Mouse (Mus musculus): ENCODE data around the gene Cphx1. TPM values are rescaled to one million over a fixed set of nuclear protein-coding genes. Genes with fewer than 3 reads are reported as not detected.
A peak's percentile ranks its signal among the peaks of the same experiment; 100 is the strongest.
"Not testable (repeated sequence)": the region's sequence is repeated elsewhere in the genome, so short reads cannot be mapped to it uniquely, and the experiment has no call there.

Gene Cphx1
- polyA plus RNA-seq (2015; fragmentation: Nextera tagmentation; extraction: Ambion mirVana), result 0.14 TPM in 1 of 2 replicates, not detected in the other

DNA sequence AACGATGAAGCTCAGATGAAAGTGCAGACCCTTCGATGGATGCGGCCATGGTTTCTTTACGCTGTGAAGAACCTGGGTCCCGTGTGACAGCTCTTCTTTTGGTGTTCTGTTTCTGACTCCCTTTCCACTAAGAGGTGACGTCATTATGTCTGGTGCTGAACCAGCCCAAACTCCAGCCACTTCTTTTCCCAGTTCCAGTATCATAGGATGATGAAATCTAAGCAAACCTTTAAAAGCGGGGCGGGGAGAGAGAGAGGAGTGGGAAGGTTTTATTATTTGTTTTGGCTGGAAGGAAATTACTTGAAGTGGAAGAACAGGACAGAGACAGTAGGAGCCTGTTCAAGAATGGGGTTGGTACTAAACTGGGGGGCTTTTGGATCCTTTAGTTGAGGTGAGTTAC lies at the start of gene Cphx1:
Gene Cphx1 (plus strand): TSS at position 301 of the 400 bp plus-strand sequence.
- H3K9me3 ChIP-seq (replicated peaks; ENCODE audit: control insufficient read depth, low read length); H3K4me2 ChIP-seq (ENCODE audit: low read depth, low read length); H3K27ac ChIP-seq (ENCODE audit: low read length); ATAC-seq (ENCODE audit: insufficient read depth, low FRiP score); H3K9ac ChIP-seq (ENCODE audit: low read length); H3K4me1 ChIP-seq (ENCODE audit: control insufficient read depth, insufficient read depth, low read length); H3K36me3 ChIP-seq (ENCODE audit: control insufficient read depth, insufficient read depth, low read length); H3K27me3 ChIP-seq (ENCODE audit: control insufficient read depth, insufficient read depth, low read length); H3K4me3 ChIP-seq (replicated peaks; ENCODE audit: low read length): not testable (repeated sequence)
- no CpG with 5 or more reads among the region's 8 CpGs for WGBS

DNA sequence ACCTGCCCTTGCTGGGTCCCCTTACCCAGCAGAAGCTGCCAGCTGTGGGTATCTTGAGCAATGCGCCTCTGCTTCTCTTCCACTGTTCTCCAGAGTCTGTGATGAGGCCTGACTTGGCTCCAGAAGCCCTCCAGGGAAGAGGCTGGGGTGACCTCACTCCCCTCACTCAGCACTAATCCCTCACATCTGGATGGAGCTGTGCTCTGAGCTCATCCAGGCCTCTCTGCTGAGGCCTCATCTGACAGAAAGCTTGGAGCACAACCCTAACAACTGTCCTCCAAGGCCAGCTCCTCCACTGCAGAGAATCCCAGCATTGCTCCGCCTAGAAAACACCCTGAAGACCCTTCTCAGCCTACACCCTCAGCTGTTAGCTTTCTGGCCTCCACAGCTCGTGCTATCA lies 43.5 kb upstream of the Cphx1 start:
- H3K9me3 ChIP-seq (replicated peaks; ENCODE audit: control insufficient read depth, low read length); H3K36me3 ChIP-seq (ENCODE audit: control insufficient read depth, insufficient read depth, low read length); H3K4me3 ChIP-seq (replicated peaks; ENCODE audit: low read length); H3K27ac ChIP-seq (ENCODE audit: low read length); H3K4me1 ChIP-seq (ENCODE audit: control insufficient read depth, insufficient read depth, low read length); H3K4me2 ChIP-seq (ENCODE audit: low read depth, low read length); H3K27me3 ChIP-seq (ENCODE audit: control insufficient read depth, insufficient read depth, low read length); H3K9ac ChIP-seq (ENCODE audit: low read length): not testable (repeated sequence)
- WGBS, result no CpG with 5 or more reads among the region's 3 CpGs
- peak; percentile 86 for ATAC-seq (ENCODE audit: insufficient read depth, low FRiP score)

DNA sequence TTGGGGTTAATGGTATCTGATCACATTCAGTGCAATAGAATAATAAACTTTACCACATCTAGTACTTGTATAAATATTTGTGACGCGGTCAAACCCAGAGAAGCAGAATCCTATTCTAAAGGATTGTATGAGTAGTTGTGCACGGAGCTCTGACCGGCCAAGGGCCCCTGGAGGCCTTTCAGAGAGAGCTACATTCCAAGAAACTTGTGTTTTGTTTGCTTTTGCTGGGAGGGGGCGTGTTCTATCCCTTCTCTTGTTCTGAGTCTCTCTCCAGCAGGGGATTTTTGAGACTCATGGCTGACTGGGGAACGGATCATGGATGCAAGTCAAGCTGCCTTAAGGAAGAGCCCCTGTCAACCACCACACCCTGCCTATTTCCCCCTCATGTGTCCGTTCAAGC lies 42.4 kb upstream of the Cphx1 start:
- not testable (repeated sequence) for H3K27me3 ChIP-seq (ENCODE audit: control insufficient read depth, insufficient read depth, low read length); H3K27ac ChIP-seq (ENCODE audit: low read length); H3K4me2 ChIP-seq (ENCODE audit: low read depth, low read length); H3K36me3 ChIP-seq (ENCODE audit: control insufficient read depth, insufficient read depth, low read length); H3K4me3 ChIP-seq (replicated peaks; ENCODE audit: low read length); H3K9me3 ChIP-seq (replicated peaks; ENCODE audit: control insufficient read depth, low read length); H3K9ac ChIP-seq (ENCODE audit: low read length); H3K4me1 ChIP-seq (ENCODE audit: control insufficient read depth, insufficient read depth, low read length)
- WGBS, result no CpG with 5 or more reads among the region's 7 CpGs
- peak; percentile 60; the same call in 1 of the 2 replicates for ATAC-seq (ENCODE audit: insufficient read depth, low FRiP score)

DNA sequence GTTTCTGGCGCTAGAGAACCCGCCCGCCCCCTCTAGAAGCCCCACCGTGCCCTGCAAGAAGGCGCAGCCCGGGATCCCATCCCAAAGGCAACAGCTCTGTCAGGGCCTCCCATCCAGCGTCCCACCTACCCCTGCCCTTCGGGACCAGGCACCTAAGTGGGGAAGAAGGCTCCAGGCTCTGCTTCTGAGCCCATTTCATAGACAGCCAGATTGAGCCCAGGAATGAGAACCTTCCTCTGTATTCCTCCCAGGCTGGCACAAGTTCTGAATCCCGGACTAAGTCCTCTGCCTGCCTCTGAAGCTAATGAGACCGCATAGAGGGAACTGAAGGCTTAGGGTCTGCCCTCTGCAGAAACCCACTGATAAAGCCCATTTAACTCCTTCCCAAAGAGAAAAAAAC lies 35.1 kb upstream of the Cphx1 start, which contains the start of gene Plac9a:
Gene Plac9a (minus strand): TSS at position 101 of the 400 bp plus-strand sequence.
- no CpG with 5 or more reads among the region's 10 CpGs for WGBS
- not testable (repeated sequence) for H3K4me3 ChIP-seq (replicated peaks; ENCODE audit: low read length); H3K36me3 ChIP-seq (ENCODE audit: control insufficient read depth, insufficient read depth, low read length); H3K4me2 ChIP-seq (ENCODE audit: low read depth, low read length); H3K9ac ChIP-seq (ENCODE audit: low read length); H3K27me3 ChIP-seq (ENCODE audit: control insufficient read depth, insufficient read depth, low read length); H3K27ac ChIP-seq (ENCODE audit: low read length); H3K4me1 ChIP-seq (ENCODE audit: control insufficient read depth, insufficient read depth, low read length); ATAC-seq (ENCODE audit: insufficient read depth, low FRiP score); H3K9me3 ChIP-seq (replicated peaks; ENCODE audit: control insufficient read depth, low read length)

DNA sequence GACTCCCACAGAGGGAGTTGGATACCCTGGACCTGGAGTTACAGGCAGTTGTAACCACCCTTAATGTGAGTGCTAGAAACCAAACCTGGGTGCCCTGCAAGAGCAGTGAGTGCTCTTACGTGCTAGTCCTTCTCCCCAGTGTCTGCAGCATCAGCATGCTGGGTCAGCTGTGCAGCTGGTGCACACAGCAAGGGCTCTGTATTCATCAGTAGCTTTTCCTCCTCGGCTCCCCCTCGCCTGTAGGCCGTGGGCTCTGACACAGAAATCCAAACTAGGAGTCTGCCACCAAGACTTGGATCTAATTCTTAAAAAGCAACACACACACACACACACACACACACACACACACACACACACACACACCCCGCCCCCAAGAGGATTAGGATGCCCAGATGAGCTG lies 32.9 kb upstream of the Cphx1 start:
- not testable (repeated sequence) for H3K4me2 ChIP-seq (ENCODE audit: low read depth, low read length); H3K4me3 ChIP-seq (replicated peaks; ENCODE audit: low read length); H3K36me3 ChIP-seq (ENCODE audit: control insufficient read depth, insufficient read depth, low read length); H3K9me3 ChIP-seq (replicated peaks; ENCODE audit: control insufficient read depth, low read length); H3K27ac ChIP-seq (ENCODE audit: low read length); H3K9ac ChIP-seq (ENCODE audit: low read length); H3K4me1 ChIP-seq (ENCODE audit: control insufficient read depth, insufficient read depth, low read length); ATAC-seq (ENCODE audit: insufficient read depth, low FRiP score); H3K27me3 ChIP-seq (ENCODE audit: control insufficient read depth, insufficient read depth, low read length)
- 75% methylated on average over 1 of the region's 5 CpGs for WGBS

DNA sequence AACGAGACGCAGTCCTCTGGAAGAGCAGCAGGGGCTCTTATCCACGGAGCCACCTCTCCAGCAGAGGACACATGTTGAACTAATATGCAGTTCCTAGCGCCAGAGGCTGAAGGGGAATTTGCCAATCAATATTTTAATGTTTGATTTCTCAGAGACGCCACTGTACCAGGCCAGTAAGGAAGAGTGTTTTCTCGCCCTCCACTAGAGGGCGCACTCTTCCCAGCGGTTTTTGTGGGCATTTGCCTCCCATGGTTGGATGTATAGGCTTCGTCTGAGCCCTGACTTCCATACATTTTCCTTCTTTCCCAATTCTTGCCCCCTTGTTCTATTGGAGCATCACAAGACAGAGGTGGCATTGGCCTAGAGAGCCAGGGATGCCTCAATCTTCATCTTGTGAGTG lies 30.8 kb upstream of the Cphx1 start:
- not testable (repeated sequence) for H3K36me3 ChIP-seq (ENCODE audit: control insufficient read depth, insufficient read depth, low read length); H3K4me1 ChIP-seq (ENCODE audit: control insufficient read depth, insufficient read depth, low read length); H3K27me3 ChIP-seq (ENCODE audit: control insufficient read depth, insufficient read depth, low read length); H3K4me3 ChIP-seq (replicated peaks; ENCODE audit: low read length); H3K9me3 ChIP-seq (replicated peaks; ENCODE audit: control insufficient read depth, low read length); H3K27ac ChIP-seq (ENCODE audit: low read length); H3K4me2 ChIP-seq (ENCODE audit: low read depth, low read length); ATAC-seq (ENCODE audit: insufficient read depth, low FRiP score); H3K9ac ChIP-seq (ENCODE audit: low read length)
- WGBS, result no CpG with 5 or more reads among the region's 9 CpGs

DNA sequence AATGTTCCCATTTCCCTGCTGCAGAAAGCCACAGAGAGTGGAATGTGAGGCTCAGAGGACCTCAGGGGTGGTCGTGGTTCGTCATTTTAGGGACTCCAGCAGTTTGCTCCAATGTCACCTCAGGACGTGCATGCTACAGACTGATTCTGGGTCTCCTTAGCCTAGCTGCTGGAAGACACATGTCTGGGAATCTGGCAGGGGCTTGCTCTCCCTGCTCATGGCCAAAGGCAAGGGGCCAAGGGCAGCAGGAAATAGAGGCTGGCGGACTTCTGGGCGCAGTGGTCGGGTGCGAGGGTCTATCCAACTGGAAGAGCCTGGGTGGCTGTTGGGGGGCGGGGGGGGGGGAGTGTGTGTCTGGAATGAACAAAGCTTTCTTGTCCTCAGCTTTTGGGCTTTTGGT lies 29.1 kb upstream of the Cphx1 start:
- not testable (repeated sequence) for H3K4me1 ChIP-seq (ENCODE audit: control insufficient read depth, insufficient read depth, low read length); H3K36me3 ChIP-seq (ENCODE audit: control insufficient read depth, insufficient read depth, low read length); ATAC-seq (ENCODE audit: insufficient read depth, low FRiP score); H3K4me3 ChIP-seq (replicated peaks; ENCODE audit: low read length); H3K9ac ChIP-seq (ENCODE audit: low read length); H3K27ac ChIP-seq (ENCODE audit: low read length); H3K4me2 ChIP-seq (ENCODE audit: low read depth, low read length); H3K9me3 ChIP-seq (replicated peaks; ENCODE audit: control insufficient read depth, low read length); H3K27me3 ChIP-seq (ENCODE audit: control insufficient read depth, insufficient read depth, low read length)
- WGBS, result no CpG with 5 or more reads among the region's 8 CpGs

DNA sequence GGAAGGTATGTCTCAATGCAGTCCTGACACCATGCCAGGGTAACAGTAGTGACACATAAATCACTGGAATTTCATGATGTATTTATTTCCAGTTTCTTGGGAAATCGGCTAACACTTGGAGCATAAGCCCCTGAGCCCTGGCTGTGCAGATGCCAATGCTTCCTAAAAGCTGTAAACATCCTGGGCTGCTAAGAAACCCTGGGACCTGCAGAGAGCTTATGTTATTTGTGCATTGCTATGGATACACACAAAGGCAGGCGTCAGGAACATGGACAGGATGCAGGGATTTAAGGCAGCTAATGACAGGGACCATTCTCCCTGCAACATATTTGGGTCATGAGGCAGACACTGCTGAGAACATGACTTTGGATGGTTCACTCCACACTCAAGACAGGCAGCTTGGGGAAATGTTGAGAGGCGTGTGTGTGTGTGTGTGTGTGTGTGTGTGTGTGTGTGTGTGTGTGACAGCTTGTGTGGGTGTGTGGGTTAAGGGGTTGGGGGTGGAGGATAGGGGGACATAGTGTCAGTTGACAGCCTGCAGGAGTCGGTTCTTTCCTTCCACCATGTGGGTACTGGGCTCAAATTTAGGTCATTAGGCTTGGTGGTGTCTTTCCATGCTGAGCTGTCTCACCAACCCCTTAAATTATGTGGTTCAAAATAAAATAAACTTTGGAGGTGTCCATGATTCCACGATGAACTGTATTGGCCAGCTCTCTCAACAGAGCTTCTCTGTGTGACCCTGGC lies 19.5 kb upstream of the Cphx1 start:
- not testable (repeated sequence) for ATAC-seq (ENCODE audit: insufficient read depth, low FRiP score); H3K4me2 ChIP-seq (ENCODE audit: low read depth, low read length); H3K36me3 ChIP-seq (ENCODE audit: control insufficient read depth, insufficient read depth, low read length); H3K9ac ChIP-seq (ENCODE audit: low read length); H3K9me3 ChIP-seq (replicated peaks; ENCODE audit: control insufficient read depth, low read length); H3K4me3 ChIP-seq (replicated peaks; ENCODE audit: low read length); H3K27ac ChIP-seq (ENCODE audit: low read length); H3K27me3 ChIP-seq (ENCODE audit: control insufficient read depth, insufficient read depth, low read length); H3K4me1 ChIP-seq (ENCODE audit: control insufficient read depth, insufficient read depth, low read length)
- WGBS, result no CpG with 5 or more reads among the region's 5 CpGs

DNA sequence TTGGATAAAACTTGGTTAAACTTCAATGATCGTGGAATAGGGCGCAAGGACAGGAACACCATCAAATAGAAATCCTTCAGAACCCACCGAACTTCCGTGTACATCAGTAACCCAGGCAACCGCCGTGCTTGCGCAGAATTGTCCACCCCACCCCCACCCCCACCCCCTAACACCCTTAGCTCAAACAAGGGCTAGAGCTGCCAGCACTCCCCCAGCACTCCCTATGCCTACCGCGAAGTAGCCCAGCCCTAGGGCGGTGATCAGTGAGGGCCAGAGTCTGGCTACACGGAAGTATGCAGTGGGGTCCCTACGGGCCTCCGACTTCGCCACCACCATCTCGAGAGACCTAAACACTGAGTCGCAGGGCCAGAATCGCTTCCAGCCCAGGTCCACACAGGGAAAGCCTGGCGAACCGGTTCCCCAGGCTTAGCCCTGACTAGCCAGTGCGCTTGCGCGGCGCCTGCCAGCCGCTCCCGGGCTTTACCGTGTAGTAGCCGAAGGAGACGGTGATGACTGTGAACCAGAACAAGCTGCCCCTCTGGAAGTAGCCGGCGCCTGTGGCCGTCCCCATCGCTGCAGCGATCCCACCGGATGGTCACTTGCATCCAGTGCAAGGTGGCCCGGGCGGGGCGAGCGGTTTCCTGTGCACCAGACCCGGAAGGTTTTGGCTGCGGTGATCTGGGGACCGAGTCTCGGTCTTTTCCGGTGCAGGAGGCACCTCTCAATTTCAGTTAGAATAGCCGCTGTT lies 11.1 kb upstream of the Cphx1 start:
- not testable (repeated sequence) for H3K9me3 ChIP-seq (replicated peaks; ENCODE audit: control insufficient read depth, low read length); H3K27ac ChIP-seq (ENCODE audit: low read length); H3K4me2 ChIP-seq (ENCODE audit: low read depth, low read length); H3K9ac ChIP-seq (ENCODE audit: low read length); H3K36me3 ChIP-seq (ENCODE audit: control insufficient read depth, insufficient read depth, low read length); H3K27me3 ChIP-seq (ENCODE audit: control insufficient read depth, insufficient read depth, low read length); H3K4me3 ChIP-seq (replicated peaks; ENCODE audit: low read length); H3K4me1 ChIP-seq (ENCODE audit: control insufficient read depth, insufficient read depth, low read length)
- ATAC-seq (ENCODE audit: insufficient read depth, low FRiP score), result peak; percentile 85
- WGBS, result no CpG with 5 or more reads among the region's 44 CpGs

Data from stomach, embryonic 16.5 days (tissue).